ENCODE assay signal across 9 mouse cellular contexts in the genomic region with DNA sequence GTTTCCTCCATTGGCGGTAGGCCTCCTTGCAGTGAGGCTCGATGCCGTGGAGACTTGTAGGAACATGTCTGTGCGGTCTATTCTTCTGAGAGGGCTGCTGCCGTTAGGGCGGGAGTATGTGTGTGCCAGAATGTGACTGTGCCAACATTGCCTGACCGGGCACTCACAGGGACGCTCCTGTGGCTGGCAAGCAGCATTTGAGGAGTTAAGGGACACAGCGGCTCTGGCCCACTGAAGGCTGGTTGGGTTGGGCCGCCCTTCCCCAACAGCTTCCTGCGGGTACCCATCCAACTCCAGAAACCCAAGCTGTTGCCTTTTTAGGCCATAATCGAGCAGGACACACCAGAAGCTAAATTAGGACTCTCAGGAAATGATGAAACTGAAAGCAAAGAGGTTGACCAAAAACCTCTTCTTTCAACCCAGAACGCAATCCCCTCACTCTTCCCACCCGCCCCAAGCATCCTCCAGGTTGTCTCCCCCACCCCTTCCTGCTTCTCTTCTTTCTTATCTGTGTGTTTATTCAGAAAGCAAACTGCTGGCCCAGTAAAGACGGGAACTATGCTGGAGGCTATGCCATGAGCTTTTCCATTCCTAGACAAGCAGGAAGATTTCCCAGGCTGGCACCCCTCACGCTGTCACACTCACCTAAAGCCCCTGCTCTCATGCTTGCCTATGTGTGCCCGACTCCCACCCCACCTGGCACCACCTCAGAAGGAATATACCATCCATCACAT. TPM values are rescaled to one million over a fixed set of nuclear protein-coding genes. Genes with fewer than 3 reads are reported as not detected.
A peak's percentile ranks its signal among the peaks of the same experiment; 100 is the strongest.
DNase-seq lines count a peak whose midpoint lies in the region; ATAC-seq and TF ChIP-seq lines count a peak whose summit lies in the region.
"Had no signal": no experiment of that assay in that cellular context is flagged by ENCODE, and none has a peak within 500 bp of the region (broad histone marks: within the 10 kb centered on the region; RNA-seq: fewer than 3 reads in every experiment).

No protein-coding gene starts in this region.

- ATAC-seq in embryonic facial prominence, embryonic 15.5 days (ENCODE audit: insufficient number of reproducible peaks, low FRiP score, low TSS enrichment, low read depth): peak; percentile 55; the same call in 1 of the 2 replicates
- ATAC-seq in hindbrain, embryonic 16.5 days: 0 out of 2 replicates have a peak, but pooled peaks have one; percentile 62
- ATAC-seq in lung, embryonic 15.5 days (ENCODE audit: borderline replicate concordance, extremely low read depth, low FRiP score, low TSS enrichment): peak; percentile 47; the same call in 1 of the 2 replicates
- ATAC-seq: Patski had no signal

- H3K4me1 ChIP-seq in E14TG2a.4 (replicated peaks; ENCODE audit: low read depth, low read length): peaks cover 99% of the 10 kb centered on the region
- peaks cover 73% of the 10 kb centered on the region for H3K4me1 ChIP-seq in embryonic facial prominence, embryonic 15.5 days
- H3K4me1 ChIP-seq in hindbrain, embryonic 16.5 days (ENCODE audit: control insufficient read depth, insufficient read depth, low read depth, low read length): peaks cover 30% of the 10 kb centered on the region
- H3K4me1 ChIP-seq in lung, embryonic 15.5 days: peaks cover 64% of the 10 kb centered on the region

- peak overlapping the region; percentile 86 for H3K27ac ChIP-seq in embryonic facial prominence, embryonic 15.5 days (replicated peaks)
- peak overlapping the region; percentile 61 for H3K27ac ChIP-seq in hindbrain, embryonic 16.5 days (ENCODE audit: low read depth, low read length)
- peak overlapping the region; percentile 74 for H3K27ac ChIP-seq in lung, embryonic 15.5 days

- peak; percentile 55 for DNase-seq in gastrocnemius, adult 18-20 months (ENCODE audit: low spot score)
- no peak for DNase-seq in gastrocnemius, adult 8-10 months (ENCODE audit: low spot score in 2 of 2)
- DNase-seq in spleen, postnatal 10 days (ENCODE audit: low spot score in 2 of 2): no peak
- no peak for DNase-seq in thymus, postnatal 25 days

- no peaks in the 10 kb centered on the region for H3K9me3 ChIP-seq in E14TG2a.4 (ENCODE audit: low read length)
- no peaks in the 10 kb centered on the region for H3K9me3 ChIP-seq in embryonic facial prominence, embryonic 15.5 days (replicated peaks)
- no peaks in the 10 kb centered on the region for H3K9me3 ChIP-seq in hindbrain, embryonic 16.5 days (ENCODE audit: control insufficient read depth, low read length)
- H3K9me3 ChIP-seq in lung, embryonic 15.5 days: no peaks in the 10 kb centered on the region

- no peaks in the 10 kb centered on the region for H3K27me3 ChIP-seq in E14TG2a.4 (ENCODE audit: insufficient read depth, low read length)
- no peaks in the 10 kb centered on the region for H3K27me3 ChIP-seq in embryonic facial prominence, embryonic 15.5 days
- no peaks in the 10 kb centered on the region for H3K27me3 ChIP-seq in hindbrain, embryonic 16.5 days (replicated peaks; ENCODE audit: control insufficient read depth, insufficient read depth, low read length)
- no peaks in the 10 kb centered on the region for H3K27me3 ChIP-seq in lung, embryonic 15.5 days
- H3K27me3 ChIP-seq: Patski had no signal

- H3K9ac ChIP-seq in embryonic facial prominence, embryonic 15.5 days: no peak overlapping the region
- peak overlapping the region; percentile 3; the same call in 1 of the 2 replicates for H3K9ac ChIP-seq in hindbrain, embryonic 16.5 days (ENCODE audit: low read depth, low read length)
- H3K9ac ChIP-seq in lung, embryonic 15.5 days: peak overlapping the region; percentile 10

- peaks cover 64% of the 10 kb centered on the region for H3K36me3 ChIP-seq in E14TG2a.4 (ENCODE audit: insufficient read depth, low read length)
- peaks cover 20% of the 10 kb centered on the region for H3K36me3 ChIP-seq in embryonic facial prominence, embryonic 15.5 days
- peaks cover 10% of the 10 kb centered on the region for H3K36me3 ChIP-seq in hindbrain, embryonic 16.5 days (ENCODE audit: control insufficient read depth, insufficient read depth, low read length)
- peaks cover 19% of the 10 kb centered on the region for H3K36me3 ChIP-seq in lung, embryonic 15.5 days

- H3K4me2 ChIP-seq in embryonic facial prominence, embryonic 15.5 days (replicated peaks): peak overlapping the region; percentile 12; the same call in 1 of the 2 replicates
- no peak overlapping the region; the same call in 1 of the 2 replicates for H3K4me2 ChIP-seq in hindbrain, embryonic 16.5 days (ENCODE audit: low read length)
- no peak overlapping the region for H3K4me2 ChIP-seq in lung, embryonic 15.5 days

- 58% methylated on average over 17 of the region's 17 CpGs for WGBS in embryonic facial prominence, embryonic 15.5 days
- WGBS in hindbrain, embryonic 16.5 days: 63% methylated on average over 17 of the region's 17 CpGs
- WGBS in lung, embryonic 15.5 days: 44% methylated on average over 17 of the region's 17 CpGs

- no peak for TF ChIP-seq CTCF in E14TG2a.4 (conservative IDR thresholded peaks at IDR 0.05; ENCODE audit: low read length)

- H3K4me3 ChIP-seq in E14TG2a.4 (replicated peaks; ENCODE audit: low read length): peak overlapping the region; percentile 68
- no peak overlapping the region for H3K4me3 ChIP-seq in embryonic facial prominence, embryonic 15.5 days (replicated peaks)
- H3K4me3 ChIP-seq in hindbrain, embryonic 16.5 days (ENCODE audit: low read length): no peak overlapping the region
- no peak overlapping the region for H3K4me3 ChIP-seq in lung, embryonic 15.5 days

RNA-seq across cellular contexts. Expression of gene Myh9, which starts 25.9 kb away (rescaled TPM):
- 10 to 100 TPM; 42.8 to 63.0 TPM for total RNA-seq in gastrocnemius, adult 18-20 months (2021)
- total RNA-seq in gastrocnemius, adult 8-10 months (2022): 10 to 100 TPM; 33.4 to 51.3 (median 39.4) TPM
- 41.1 and 41.7 TPM in 2 replicates for polyA plus RNA-seq in embryonic facial prominence, embryonic 15.5 days (2015; fragmentation: Nextera tagmentation; extraction: Ambion mirVana)
- polyA plus RNA-seq in hindbrain, embryonic 16.5 days (2015; fragmentation: Nextera tagmentation; extraction: Ambion mirVana): 8.4 and 11.8 TPM in 2 replicates
- polyA plus RNA-seq in lung, embryonic 15.5 days (2015; fragmentation: Nextera tagmentation; extraction: Ambion mirVana): 62.5 and 67.7 TPM in 2 replicates

RNA-seq across cellular contexts. Expression of gene Apol8, which starts 59.2 kb away (rescaled TPM):
- under 1 TPM; 0.07 to 0.73 TPM for total RNA-seq in gastrocnemius, adult 18-20 months (2021)
- total RNA-seq in gastrocnemius, adult 8-10 months (2022): under 1 TPM in 2 of 4 experiments, not detected in 2; 0.63 to 0.86 TPM
- 0.08 and 0.18 TPM in 2 replicates for polyA plus RNA-seq in embryonic facial prominence, embryonic 15.5 days (2015; fragmentation: Nextera tagmentation; extraction: Ambion mirVana)
- polyA plus RNA-seq in hindbrain, embryonic 16.5 days (2015; fragmentation: Nextera tagmentation; extraction: Ambion mirVana): 0.14 and 0.35 TPM in 2 replicates
- polyA plus RNA-seq in lung, embryonic 15.5 days (2015; fragmentation: Nextera tagmentation; extraction: Ambion mirVana): 0.23 TPM in 1 of 2 replicates, not detected in the other
